Mouse (Mus musculus): Measurements from ENCODE around the gene Proca1. TPM values are rescaled to one million over a fixed set of nuclear protein-coding genes. Genes with fewer than 3 reads are reported as not detected.

Proca1 gene
- polyA plus RNA-seq (2021; fragmentation: Nextera tagmentation), result 5.5 and 6.3 TPM in 2 replicates
- long read RNA-seq, experiment 1, partial matches to known transcripts, result 1 of 6 reads
- long read RNA-seq, experiment 1, other reads (novel, unspliced or antisense), result 1 of 6 reads
- long read RNA-seq, experiment 2, partial matches to known transcripts, result 0 of 10 reads
- long read RNA-seq, experiment 2, other reads (novel, unspliced or antisense), result 6 of 10 reads

DNA sequence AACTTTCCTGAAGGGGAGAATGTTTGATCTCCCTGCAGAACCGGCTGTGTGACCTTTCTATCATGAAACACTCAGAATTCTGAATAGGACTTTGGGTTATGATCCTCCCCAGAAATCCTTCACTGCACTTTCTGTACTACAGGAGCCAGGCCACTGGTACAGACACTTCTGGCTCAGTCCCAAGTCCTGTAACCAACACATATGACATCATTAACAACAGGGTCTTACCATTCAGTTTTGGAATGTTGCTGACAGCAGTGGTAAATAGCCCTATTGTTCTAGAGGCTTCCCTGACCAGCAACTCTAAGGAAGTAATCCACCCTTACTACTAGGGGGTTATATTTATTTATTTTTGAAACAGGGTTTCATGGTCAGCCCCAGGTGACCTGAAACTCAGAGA lies at the start of gene Proca1:
Gene Proca1 (plus strand): TSS at position 280 of the 400 bp plus-strand sequence.

GRCm38 (mm10) chr11:78164924-78165760 lies 28.1 kb upstream of the Proca1 start, which contains the start of gene Traf4:
Gene Traf4 (minus strand): TSS chr11:78165589.

DNA sequence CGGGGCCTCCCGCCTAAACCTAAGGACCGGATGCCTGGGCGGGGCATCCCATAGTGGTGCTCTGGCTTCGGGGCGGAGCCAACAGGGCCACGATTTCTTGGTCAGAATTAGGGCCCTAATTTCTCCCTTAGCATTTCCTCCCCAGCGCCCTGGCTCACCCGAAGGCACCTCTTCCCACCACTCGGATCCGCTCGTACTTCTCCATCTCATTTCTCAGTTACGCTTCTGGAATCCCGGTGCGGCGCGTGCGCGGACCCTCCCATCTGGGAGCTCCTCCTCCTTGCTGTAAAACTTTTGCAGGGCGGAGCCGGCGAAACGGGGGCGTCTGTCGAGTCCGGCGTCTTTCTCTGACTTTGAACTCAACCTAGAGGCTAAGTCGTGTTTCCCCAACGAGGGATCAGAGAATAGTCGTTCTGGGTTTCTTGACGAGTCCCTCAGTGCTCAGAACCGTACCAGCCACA lies 16.8 kb upstream of the Proca1 start, which contains the start of the genes Nek8 and Tlcd1:
Gene Nek8 (minus strand): TSS at position 274 of the 461 bp plus-strand sequence.
Gene Tlcd1 (plus strand): TSS at position 310 of the 461 bp plus-strand sequence.

DNA sequence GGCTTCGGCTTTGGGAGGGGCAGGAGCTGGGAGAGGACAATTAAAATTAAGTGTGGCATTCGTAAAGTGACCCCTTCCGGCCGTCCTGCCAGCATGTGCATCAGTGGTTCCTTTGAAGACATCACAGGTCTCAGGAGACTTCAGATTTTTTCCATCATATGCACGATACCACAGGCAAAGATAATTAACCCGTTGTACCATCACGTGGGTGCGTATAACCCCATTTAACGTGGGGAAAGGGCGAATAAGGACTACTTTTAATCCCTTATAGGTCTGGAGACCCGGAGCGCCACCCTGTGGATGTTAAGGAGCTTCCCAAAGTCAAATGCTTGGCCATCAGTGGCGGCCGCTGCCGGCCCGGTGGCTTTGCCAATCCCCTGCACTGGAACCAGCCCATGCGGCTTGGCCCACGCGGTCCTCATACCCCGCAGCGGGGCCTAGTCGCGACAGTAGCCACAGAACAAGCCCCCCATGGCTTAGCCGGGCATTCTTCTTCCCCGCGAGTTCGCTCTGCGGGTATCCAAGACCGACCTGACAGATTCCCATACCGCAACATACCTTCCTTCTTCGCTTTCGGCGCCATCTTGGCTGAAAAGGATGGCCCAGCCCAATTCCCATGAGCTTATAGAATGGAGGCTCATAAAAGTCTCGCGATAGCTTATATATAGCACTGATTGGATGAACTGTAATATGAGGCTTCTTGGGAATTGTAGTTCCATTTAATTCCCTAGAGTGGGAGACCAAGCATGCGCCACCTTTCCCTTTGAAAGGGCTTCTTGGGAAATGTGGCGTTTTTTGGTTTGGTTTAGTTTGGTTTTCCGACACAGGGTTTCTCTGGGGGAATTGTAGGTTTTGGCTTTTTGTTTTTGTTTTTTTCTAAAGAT lies 10.0 kb upstream of the Proca1 start, which contains the start of gene Rpl23a:
Gene Rpl23a (minus strand): TSS at position 624 of the 884 bp plus-strand sequence.

DNA sequence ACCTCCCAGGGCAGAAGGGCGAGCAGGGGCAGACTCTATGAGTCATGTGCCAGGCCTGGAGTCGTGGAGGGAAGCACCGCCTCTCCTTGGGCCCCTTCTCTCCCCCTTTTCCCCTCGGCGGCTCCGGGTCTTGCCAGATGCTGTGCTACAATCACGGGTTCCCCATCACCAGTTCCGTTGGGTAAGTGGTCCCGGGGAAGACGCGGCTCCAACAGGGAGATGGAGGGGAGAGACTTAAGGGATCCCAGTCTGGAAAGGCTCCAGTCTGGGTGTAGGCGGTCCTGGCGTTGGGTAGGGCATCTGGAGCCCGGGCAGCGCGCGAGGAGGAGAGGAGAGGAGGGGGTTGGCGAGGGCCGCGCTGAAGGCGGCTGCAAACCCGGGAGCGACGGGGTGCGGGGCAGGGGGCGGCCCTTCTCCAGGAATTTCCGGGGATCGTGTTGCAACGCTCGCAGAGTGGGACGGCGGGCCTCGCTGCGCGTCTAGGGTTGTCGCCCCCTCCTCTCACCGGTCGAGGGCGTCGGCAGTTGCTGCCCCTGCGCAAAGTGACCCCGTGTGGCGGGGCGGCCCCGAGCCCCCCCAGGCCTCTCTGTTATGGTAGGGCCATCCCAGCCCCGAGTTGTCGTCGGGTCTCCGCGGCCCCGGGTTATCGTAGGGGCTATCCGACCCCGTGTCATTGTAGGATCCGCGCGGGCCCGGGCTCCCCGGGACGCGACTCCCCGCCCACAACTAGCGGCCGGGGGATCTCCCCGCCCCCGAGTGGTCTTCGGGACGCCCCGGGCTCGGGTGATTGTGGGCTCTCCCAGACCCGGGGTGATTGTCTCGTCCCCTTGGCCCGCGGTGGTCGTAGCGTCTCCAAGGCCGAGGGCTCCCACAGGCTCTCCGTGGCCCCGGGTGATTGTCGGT lies 4.6 kb upstream of the Proca1 start, which contains the start of gene Rab34:
Gene Rab34 (plus strand): TSS at position 100 of the 903 bp plus-strand sequence.

DNA sequence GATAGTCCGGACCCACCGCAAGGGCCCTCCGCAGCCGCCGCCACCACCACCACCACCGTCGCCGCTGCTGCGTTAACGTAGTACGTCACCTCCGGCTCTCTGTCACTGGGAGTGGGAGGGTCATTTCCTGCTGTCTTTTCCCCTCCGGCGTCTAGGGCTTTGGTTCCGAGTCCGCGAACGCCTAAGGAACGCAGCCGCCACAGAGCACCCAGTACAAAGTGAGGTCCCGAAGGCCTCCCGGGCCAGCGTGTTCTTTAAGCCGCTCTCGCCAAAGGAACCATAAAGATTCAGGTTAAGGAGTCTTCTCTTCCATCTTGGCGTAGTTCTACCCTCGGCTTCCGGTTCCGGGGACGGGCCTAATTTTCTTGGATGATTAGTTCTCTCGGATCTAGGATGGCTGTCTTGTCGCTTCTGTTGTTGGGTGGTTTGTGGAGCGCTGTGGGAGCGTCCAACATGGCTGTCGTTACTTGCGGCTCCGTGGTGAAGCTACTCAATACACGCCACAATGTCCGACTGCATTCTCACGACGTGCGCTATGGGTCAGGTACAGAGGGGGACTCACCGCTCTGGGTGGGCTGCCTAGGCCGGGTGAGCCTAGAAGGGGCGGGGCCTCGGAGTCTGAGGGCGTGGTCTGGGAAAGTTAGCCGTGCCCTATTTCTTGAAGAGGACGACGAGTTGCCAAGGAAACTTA lies 52.6 kb downstream of the Proca1 start, which contains the start of the genes Sdf2 and Supt6:
Gene Sdf2 (plus strand): TSS at position 120 of the 691 bp plus-strand sequence.
Gene Supt6 (minus strand): TSS at position 361 of the 691 bp plus-strand sequence.

Other genes starting within 250 kb of the Proca1 start
- 5.7 and 6.3 TPM in 2 replicates for gene Phf12, start 210.6 kb upstream of the Proca1 start, polyA plus RNA-seq (2021; fragmentation: Nextera tagmentation)
- gene Dhrs13, start 161.1 kb upstream of the Proca1 start, polyA plus RNA-seq (2021; fragmentation: Nextera tagmentation), result 8.0 and 8.2 TPM in 2 replicates
- 89.7 and 90.8 TPM in 2 replicates for gene Flot2, start 155.5 kb upstream of the Proca1 start, polyA plus RNA-seq (2021; fragmentation: Nextera tagmentation)
- gene Eral1, start 113.0 kb upstream of the Proca1 start, polyA plus RNA-seq (2021; fragmentation: Nextera tagmentation), result 11.0 and 13.0 TPM in 2 replicates
- gene Fam222b, start 98.7 kb upstream of the Proca1 start, polyA plus RNA-seq (2021; fragmentation: Nextera tagmentation), result 8.8 and 12.2 TPM in 2 replicates
- 3.4 and 8.9 TPM in 2 replicates for gene Traf4, start 27.8 kb upstream of the Proca1 start, polyA plus RNA-seq (2021; fragmentation: Nextera tagmentation)
- 1.9 TPM in 2 replicates for gene Nek8, start 16.7 kb upstream of the Proca1 start, polyA plus RNA-seq (2021; fragmentation: Nextera tagmentation)
- gene Tlcd1, start 16.7 kb upstream of the Proca1 start, polyA plus RNA-seq (2021; fragmentation: Nextera tagmentation), result 38.5 and 43.5 TPM in 2 replicates
- gene Rpl23a, start 9.8 kb upstream of the Proca1 start, polyA plus RNA-seq (2021; fragmentation: Nextera tagmentation), result 870 and 1,461 TPM in 2 replicates
- 14.8 and 17.6 TPM in 2 replicates for gene Rab34, start 5.0 kb upstream of the Proca1 start, polyA plus RNA-seq (2021; fragmentation: Nextera tagmentation)
- gene Sdf2, start 52.4 kb downstream of the Proca1 start, polyA plus RNA-seq (2021; fragmentation: Nextera tagmentation), result 129 and 164 TPM in 2 replicates
- 11.8 and 13.1 TPM in 2 replicates for gene Supt6, start 52.6 kb downstream of the Proca1 start, polyA plus RNA-seq (2021; fragmentation: Nextera tagmentation)
- 46.6 and 50.5 TPM in 2 replicates for gene 2610507B11Rik, start 68.4 kb downstream of the Proca1 start, polyA plus RNA-seq (2021; fragmentation: Nextera tagmentation)
- gene BC030499, start 97.4 kb downstream of the Proca1 start, polyA plus RNA-seq (2021; fragmentation: Nextera tagmentation), result 2.7 and 2.8 TPM in 2 replicates
- gene Spag5, start 108.1 kb downstream of the Proca1 start, polyA plus RNA-seq (2021; fragmentation: Nextera tagmentation), result 1.7 TPM in 2 replicates
- gene Aldoc, start 129.6 kb downstream of the Proca1 start, polyA plus RNA-seq (2021; fragmentation: Nextera tagmentation), result 1,417 and 1,712 TPM in 2 replicates
- 53.9 and 59.8 TPM in 2 replicates for gene Pigs, start 135.0 kb downstream of the Proca1 start, polyA plus RNA-seq (2021; fragmentation: Nextera tagmentation)
- gene Unc119, start 150.1 kb downstream of the Proca1 start, polyA plus RNA-seq (2021; fragmentation: Nextera tagmentation), result 7.4 and 56.0 TPM in 2 replicates
- gene Foxn1, start 193.2 kb downstream of the Proca1 start, polyA plus RNA-seq (2021; fragmentation: Nextera tagmentation), result not detected in 2 replicates
- not detected in 2 replicates for gene Slc13a2, start 228.8 kb downstream of the Proca1 start, polyA plus RNA-seq (2021; fragmentation: Nextera tagmentation)